Mouse (Mus musculus) MEL (cell line): Measurements from ENCODE around the gene Ly6g5b.

Experiments used
- CHD2 ChIP-seq: IDR thresholded peaks from 2 replicates; pipeline ENCODE4 v1.6.1; 2011; ENCODE audit warnings: low read length, improper control_type of control experiment
- CTCF ChIP-seq, 3 experiments: IDR thresholded peaks in 2 of 3; conservative IDR thresholded peaks in 1 of 3; 2 replicates each; pipeline ENCODE4 v1.5.1; 2011 to 2012; ENCODE audit warnings: low read length in 3 of 3, low read depth in 2 of 3, mild to moderate bottlenecking in 2 of 3, improper control_type of control experiment in 1 of 3, inconsistent platforms in 1 of 3, mixed read lengths in 1 of 3, moderate library complexity in 1 of 3; ENCODE audit not compliant: control insufficient read depth in 1 of 3, insufficient read depth in 1 of 3, poor library complexity in 1 of 3, severe bottlenecking in 1 of 3
- ELF1 ChIP-seq: IDR thresholded peaks from 2 replicates; pipeline ENCODE4 v1.6.1; 2014; ENCODE audit warnings: low read depth, mild to moderate bottlenecking, inconsistent platforms, low read length, improper control_type of control experiment, moderate library complexity
- HCFC1 ChIP-seq: IDR thresholded peaks from 2 replicates; pipeline ENCODE4 v1.6.1; 2012; ENCODE audit warnings: low read depth, mild to moderate bottlenecking, inconsistent platforms, low read length, improper control_type of control experiment, moderate library complexity
- KAT2A ChIP-seq: conservative IDR thresholded peaks from 2 replicates; pipeline ENCODE4 v1.6.1; 2012; ENCODE audit warnings: low read depth, low read length, improper control_type of control experiment, inconsistent platforms
- ZMIZ1 ChIP-seq: IDR thresholded peaks from 2 replicates; pipeline ENCODE4 v1.6.1; 2012; ENCODE audit warnings: low read depth, mild to moderate bottlenecking, inconsistent platforms, low read length, improper control_type of control experiment, moderate library complexity
- ZNF384 ChIP-seq: IDR thresholded peaks from 2 replicates; pipeline ENCODE4 v1.6.1; 2012; ENCODE audit warnings: low read depth, mild to moderate bottlenecking, inconsistent platforms, low read length, improper control_type of control experiment

GRCm38 (mm10) chr17:35158850-35159593, 43.8 kb upstream of the Ly6g5b start:
- no peak for TF ChIP-seq CHD2
- no peak for TF ChIP-seq ZNF384
- TF ChIP-seq CTCF (IDR thresholded peaks at IDR 0.05 in 2 of 3, conservative IDR thresholded peaks at IDR 0.05 in 1 of 3; ENCODE audit: control insufficient read depth in 1 of 3, insufficient read depth in 1 of 3, low read depth in 2 of 3, low read length in 3 of 3, poor library complexity in 1 of 3, severe bottlenecking in 1 of 3) = no peak
- TF ChIP-seq ELF1 = no peak
- TF ChIP-seq ZMIZ1 = no peak
- TF ChIP-seq HCFC1 = no peak
- no peak for TF ChIP-seq KAT2A
